Mouse (Mus musculus) embryonic facial prominence, embryonic 11.5 days (tissue): ENCODE data around the gene Clk2. TPM values are rescaled to one million over a fixed set of nuclear protein-coding genes. Genes with fewer than 3 reads are reported as not detected.
"Not testable (repeated sequence)": the region's sequence is repeated elsewhere in the genome, so short reads cannot be mapped to it uniquely, and the experiment has no call there.

Source experiments
- ATAC-seq: fragments of 200-750 bp; cut with Nextera tagmentation; replicated peaks from 2 replicates; pipeline ENCODE4 v1.8.0; 2017; ENCODE audit warnings: low read depth; ENCODE audit not compliant: insufficient number of reproducible peaks, low FRiP score, low TSS enrichment
- DNase-seq: peaks from one replicate; pipeline ENCODE4 v3.0.0-alpha.2; 2015; ENCODE audit warnings: low spot score
- H3K27ac ChIP-seq: fragments of 300-500 bp; sonication (generic); replicated peaks from 2 replicates; pipeline ENCODE4 v1.5.1; 2014; ENCODE audit warnings: mild to moderate bottlenecking, low read depth, low read length, control low read depth
- H3K27me3 ChIP-seq: fragments of 300-500 bp; sonication (generic); 2 replicates; pipeline ENCODE4 v1.6.1; 2014; ENCODE audit warnings: mild to moderate bottlenecking, low read length, moderate library complexity, mixed read lengths; ENCODE audit not compliant: control insufficient read depth, insufficient read depth
- H3K36me3 ChIP-seq: fragments of 300-500 bp; sonication (generic); replicated peaks from 2 replicates; pipeline ENCODE4 v1.6.1; 2014; ENCODE audit warnings: low read depth, mild to moderate bottlenecking, low read length, moderate library complexity, mixed read lengths; ENCODE audit not compliant: control insufficient read depth, insufficient read depth
- H3K4me1 ChIP-seq: fragments of 300-500 bp; sonication (generic); 2 replicates; pipeline ENCODE4 v1.6.1; 2014; ENCODE audit warnings: low read length, mixed read lengths; ENCODE audit not compliant: control insufficient read depth, insufficient read depth
- H3K4me2 ChIP-seq: fragments of 300-500 bp; sonication (generic); 2 replicates; pipeline ENCODE4 v1.6.1; 2014; ENCODE audit warnings: low read depth, mild to moderate bottlenecking, control low read depth, low read length, moderate library complexity
- H3K4me3 ChIP-seq: fragments of 300-500 bp; sonication (generic); 2 replicates; pipeline ENCODE4 v1.5.1; 2014; ENCODE audit warnings: low read depth, low read length, control low read depth
- H3K9ac ChIP-seq: fragments of 300-500 bp; sonication (generic); replicated peaks from 2 replicates; pipeline ENCODE4 v1.6.1; 2014; ENCODE audit warnings: mild to moderate bottlenecking, control low read depth, low read length
- H3K9me3 ChIP-seq: fragments of 300-500 bp; sonication (generic); replicated peaks from 2 replicates; pipeline ENCODE4 v1.6.1; 2016; ENCODE audit warnings: mild to moderate bottlenecking, low read length, inconsistent platforms, mixed read lengths; ENCODE audit not compliant: control insufficient read depth
- WGBS: fragments of 180-500 bp; shearing (Covaris S2); extraction: QIAGEN DNeasy Blood & Tissue Kit; methylation state at CpG from one replicate; pipeline ENCODE4 v1.1.7; 2014; 5-methylcytosine and 5-hydroxymethylcytosine counted together
- polyA plus RNA-seq: library from polyadenylated mRNA; unstranded; fragments of >200 nt; fragmentation: Nextera tagmentation; extraction: Ambion mirVana; gene quantifications from 2 replicates; pipeline ENCODE4 v1.2.1, GENCODE M21; 2014

Gene Clk2
- polyA plus RNA-seq, 1 experiment from 2014 or later = 28.2 TPM

DNA sequence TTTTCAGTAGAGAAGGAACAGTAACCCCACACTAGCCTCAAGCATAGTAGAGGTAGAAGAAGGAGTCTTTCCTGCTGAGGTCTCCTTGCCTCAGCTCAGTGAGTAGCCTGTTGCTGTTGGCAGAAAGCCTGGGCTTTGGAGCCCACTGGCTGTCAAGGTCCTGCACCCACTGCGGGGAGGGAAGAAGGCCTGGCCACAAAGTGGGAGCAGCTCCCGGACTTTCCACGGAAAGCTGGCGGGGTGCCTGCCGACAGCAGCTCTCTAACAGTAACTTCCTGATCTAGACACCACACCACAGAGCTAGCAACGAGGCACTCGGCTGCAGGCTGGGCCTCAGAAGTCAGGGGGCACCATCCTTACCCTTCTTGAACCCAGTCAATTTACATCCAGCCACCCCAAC lies 46.1 kb downstream of the Clk2 start:
- 81% methylated on average over 7 of the region's 7 CpGs for WGBS
- H3K27me3 ChIP-seq = no peaks in the 10 kb centered on the region
- H3K4me2 ChIP-seq = no peak overlapping the region
- H3K9me3 ChIP-seq = no peaks in the 10 kb centered on the region
- no peak overlapping the region for H3K9ac ChIP-seq
- peaks cover 3% of the 10 kb centered on the region; the same call in 1 of the 2 replicates for H3K4me1 ChIP-seq
- DNase-seq (no peak), ATAC-seq (no peak)
- H3K36me3 ChIP-seq = peaks cover 6% of the 10 kb centered on the region
- H3K27ac ChIP-seq = no peak overlapping the region
- H3K4me3 ChIP-seq = no peak overlapping the region

DNA sequence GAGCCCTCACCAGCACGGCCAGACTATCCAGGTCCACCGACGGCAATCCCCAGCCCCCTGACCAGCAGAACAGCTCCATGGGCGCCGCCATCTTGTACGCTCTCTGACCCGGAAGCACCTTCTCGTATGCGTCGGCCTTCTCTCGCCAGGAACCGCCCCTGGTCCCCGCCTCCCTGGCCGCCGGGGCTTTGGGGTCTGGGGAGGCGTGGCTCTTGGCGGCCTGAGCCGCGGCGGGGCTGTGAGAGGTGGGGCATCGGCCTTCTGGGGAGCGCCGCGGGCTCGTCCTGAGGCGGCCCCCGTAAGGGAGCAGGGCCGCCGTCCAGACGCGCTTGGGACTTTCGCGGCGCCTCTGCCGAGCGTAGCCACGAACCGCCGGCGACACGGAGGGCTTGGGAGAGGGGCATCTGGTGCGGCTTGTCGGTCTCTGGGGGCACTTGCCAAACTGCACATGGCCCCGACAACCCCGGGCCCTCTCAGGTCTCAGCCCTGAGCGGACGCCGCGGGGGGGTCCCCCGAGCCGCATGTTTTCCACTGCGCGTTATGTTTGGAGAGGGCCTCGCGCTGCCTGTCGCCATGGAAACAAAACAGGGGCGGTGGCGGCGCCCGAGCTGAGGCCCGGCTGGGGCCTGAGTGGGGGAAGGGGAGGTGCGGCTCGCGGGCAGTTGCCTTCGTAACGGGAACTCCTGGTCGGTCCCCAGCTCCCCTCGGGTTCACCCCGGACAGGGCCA lies 49.4 kb downstream of the Clk2 start:
- under 1% methylated on average over 67 of the region's 69 CpGs for WGBS
- H3K9ac ChIP-seq = peak overlapping the region; percentile 71
- H3K27me3 ChIP-seq = no peaks in the 10 kb centered on the region
- H3K4me3 ChIP-seq = peak overlapping the region; percentile 70
- peaks cover 3% of the 10 kb centered on the region for H3K4me1 ChIP-seq
- peak; percentile 98 for DNase-seq
- ATAC-seq = peak; percentile 85
- H3K9me3 ChIP-seq = no peaks in the 10 kb centered on the region
- peak overlapping the region; percentile 58 for H3K4me2 ChIP-seq
- H3K27ac ChIP-seq = peak overlapping the region; percentile 85
- no peaks in the 10 kb centered on the region for H3K36me3 ChIP-seq

DNA sequence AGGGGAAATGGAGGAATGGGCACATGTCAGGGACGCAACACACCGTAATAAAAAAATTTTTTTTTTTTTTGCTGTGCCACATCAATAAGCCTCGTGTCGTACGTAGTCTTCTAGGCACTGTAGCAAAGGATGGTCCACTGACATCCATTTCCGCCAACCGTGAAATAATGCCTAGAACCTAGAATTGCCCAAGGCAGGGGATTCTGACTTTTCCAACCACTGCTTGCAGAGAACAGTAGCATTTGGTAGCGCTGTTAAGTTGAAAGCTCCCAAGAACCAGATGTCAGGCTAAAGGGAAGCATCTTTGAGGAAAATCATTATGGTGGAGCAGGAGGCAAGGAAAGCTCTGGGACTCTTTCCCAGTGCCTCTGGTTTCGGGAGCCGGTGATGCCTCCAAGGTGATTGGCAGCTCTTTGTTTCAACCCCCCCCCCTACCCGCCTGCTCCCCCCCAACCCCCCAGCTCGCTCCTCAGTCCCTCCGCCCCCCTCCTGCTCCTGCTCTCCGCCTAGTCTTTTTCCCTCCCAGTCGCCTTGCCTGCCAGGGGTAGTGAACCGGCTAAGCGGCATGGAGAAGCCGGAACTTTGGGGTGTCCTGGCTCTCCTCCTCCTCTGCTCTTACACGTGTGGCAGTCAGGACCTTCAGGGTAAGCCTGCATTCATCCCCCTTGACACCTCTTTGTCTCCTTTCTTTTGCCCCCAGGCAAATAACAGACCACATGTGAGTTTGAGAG lies 50.3 kb downstream of the Clk2 start, which contains the start of gene Thbs3:
Gene Thbs3, plus strand, starts transcription at position 500 of the 731 bp plus-strand sequence.
- DNase-seq (peak; percentile 71), ATAC-seq (no peak)
- Histone ChIP-seq H3K4me1 (peaks cover 3% of the 10 kb centered on the region), H3K27me3 (no peaks in the 10 kb centered on the region), H3K36me3 (no peaks in the 10 kb centered on the region; the same call in 1 of the 2 replicates), H3K9me3 (no peaks in the 10 kb centered on the region), H3K4me3 (peak within 1 kb of the TSS; percentile 70), H3K9ac (peak within 1 kb of the TSS; percentile 71), H3K4me2 (peak within 1 kb of the TSS; percentile 58), H3K27ac (peak within 1 kb of the TSS; percentile 85)
- WGBS = under 1% methylated on average over 14 of the region's 19 CpGs

DNA sequence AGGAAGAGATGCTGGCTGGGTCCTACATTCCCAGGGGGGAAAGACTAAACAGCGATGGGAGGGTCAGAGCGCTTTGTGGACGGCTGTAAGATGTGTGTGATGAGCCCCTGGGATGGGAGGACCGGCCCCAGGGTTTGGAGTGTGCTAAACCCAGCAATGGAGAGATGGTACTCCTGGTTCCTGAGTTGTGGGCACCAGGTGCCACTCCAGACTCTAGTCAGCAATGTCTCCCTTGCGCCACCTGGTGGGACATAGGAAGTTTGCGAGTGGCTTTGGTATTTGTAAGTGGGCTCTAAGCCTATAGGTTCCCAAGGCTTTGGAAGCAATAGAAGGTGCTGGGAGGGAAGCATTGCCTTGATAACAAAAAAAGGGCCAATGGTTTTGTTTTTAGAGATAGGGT lies 51.3 kb downstream of the Clk2 start:
- no peaks in the 10 kb centered on the region for H3K27me3 ChIP-seq
- H3K4me3 ChIP-seq = peak overlapping the region; percentile 70
- H3K9ac ChIP-seq = peak overlapping the region; percentile 71
- no peaks in the 10 kb centered on the region; the same call in 1 of the 2 replicates for H3K36me3 ChIP-seq
- ATAC-seq (peak; percentile 8), DNase-seq (peak; percentile 96)
- H3K9me3 ChIP-seq = no peaks in the 10 kb centered on the region
- H3K27ac ChIP-seq = peak overlapping the region; percentile 85; the same call in 1 of the 2 replicates
- WGBS = 0% methylated on average over 6 of the region's 6 CpGs
- peak overlapping the region; percentile 58 for H3K4me2 ChIP-seq
- H3K4me1 ChIP-seq = peaks cover 3% of the 10 kb centered on the region

DNA sequence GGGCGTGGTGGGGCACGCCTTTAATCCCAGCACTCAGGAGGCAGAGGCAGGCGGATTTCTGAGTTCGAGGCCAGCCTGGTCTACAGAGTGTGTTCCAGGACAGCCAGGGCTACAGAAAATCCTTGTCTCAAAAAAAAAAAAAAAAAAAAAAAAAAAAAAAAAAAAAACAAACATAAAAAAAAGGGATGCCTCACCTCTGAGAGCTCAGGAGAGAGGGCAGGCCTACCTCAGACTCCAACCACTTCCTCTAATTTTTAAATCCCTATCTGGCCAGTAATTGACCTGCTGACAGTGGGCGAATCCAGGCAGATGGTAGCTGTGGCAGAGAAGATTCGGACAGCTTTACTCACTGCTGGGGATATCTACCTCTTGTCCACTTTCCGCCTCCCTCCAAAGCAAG lies 51.8 kb downstream of the Clk2 start:
- H3K4me2 ChIP-seq, DNase-seq, H3K4me1 ChIP-seq, ATAC-seq, H3K4me3 ChIP-seq, H3K27ac ChIP-seq, H3K9me3 ChIP-seq, H3K36me3 ChIP-seq, H3K9ac ChIP-seq, H3K27me3 ChIP-seq: not testable (repeated sequence)
- 71% methylated on average over 7 of the region's 7 CpGs for WGBS

- H3K9me3 ChIP-seq = no peaks in the 10 kb centered on the region
- WGBS = 86% methylated on average over 1 of the region's 1 CpGs
- no peaks in the 10 kb centered on the region for H3K27me3 ChIP-seq
- no peaks in the 10 kb centered on the region; the same call in 1 of the 2 replicates for H3K36me3 ChIP-seq
- H3K9ac ChIP-seq = no peak overlapping the region
- H3K4me1 ChIP-seq = peaks cover 3% of the 10 kb centered on the region
- DNase-seq (no peak), ATAC-seq (no peak)
- H3K27ac ChIP-seq = no peak overlapping the region
- no peak overlapping the region for H3K4me3 ChIP-seq
- no peak overlapping the region for H3K4me2 ChIP-seq
Observed at GRCm38 (mm10) chr3:89218271-89218670, 53.7 kb downstream of the Clk2 start.

- Histone ChIP-seq H3K27me3 (no peaks in the 10 kb centered on the region), H3K4me3 (no peak overlapping the region), H3K9ac (no peak overlapping the region), H3K4me1 (peaks cover 3% of the 10 kb centered on the region), H3K36me3 (no peaks in the 10 kb centered on the region; the same call in 1 of the 2 replicates), H3K4me2 (no peak overlapping the region), H3K27ac (no peak overlapping the region), H3K9me3 (no peaks in the 10 kb centered on the region)
- ATAC-seq (no peak), DNase-seq (no peak)
- 44% methylated on average over 8 of the region's 8 CpGs for WGBS
Observed at GRCm38 (mm10) chr3:89219546-89219945, 55.0 kb downstream of the Clk2 start.

DNA sequence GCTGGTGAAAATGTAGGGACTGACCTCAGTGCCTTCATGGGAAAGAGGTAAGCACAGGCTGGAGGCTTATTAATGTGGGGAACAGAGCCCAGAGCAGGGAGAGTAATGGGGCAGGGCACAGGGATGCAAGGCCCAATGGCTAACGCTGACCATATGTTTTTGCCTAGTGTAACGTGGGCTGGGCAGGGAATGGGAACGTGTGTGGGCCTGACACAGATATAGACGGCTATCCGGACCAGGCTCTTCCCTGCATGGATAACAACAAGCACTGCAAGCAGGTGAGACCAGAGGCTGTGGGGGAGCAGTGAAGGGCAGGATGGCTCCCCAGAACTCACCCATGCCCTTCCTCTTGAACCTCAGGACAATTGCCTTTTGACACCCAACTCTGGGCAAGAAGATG lies 56.6 kb downstream of the Clk2 start:
- Histone ChIP-seq H3K36me3 (no peaks in the 10 kb centered on the region; the same call in 1 of the 2 replicates), H3K9me3 (no peaks in the 10 kb centered on the region), H3K9ac (no peak overlapping the region), H3K4me3 (no peak overlapping the region), H3K4me2 (no peak overlapping the region), H3K27ac (no peak overlapping the region), H3K27me3 (no peaks in the 10 kb centered on the region), H3K4me1 (no peaks in the 10 kb centered on the region; the same call in 1 of the 2 replicates)
- DNase-seq (no peak), ATAC-seq (no peak)
- 65% methylated on average over 5 of the region's 5 CpGs for WGBS
